Mouse (Mus musculus): Measurements from ENCODE around the gene Hhex.

DNA sequence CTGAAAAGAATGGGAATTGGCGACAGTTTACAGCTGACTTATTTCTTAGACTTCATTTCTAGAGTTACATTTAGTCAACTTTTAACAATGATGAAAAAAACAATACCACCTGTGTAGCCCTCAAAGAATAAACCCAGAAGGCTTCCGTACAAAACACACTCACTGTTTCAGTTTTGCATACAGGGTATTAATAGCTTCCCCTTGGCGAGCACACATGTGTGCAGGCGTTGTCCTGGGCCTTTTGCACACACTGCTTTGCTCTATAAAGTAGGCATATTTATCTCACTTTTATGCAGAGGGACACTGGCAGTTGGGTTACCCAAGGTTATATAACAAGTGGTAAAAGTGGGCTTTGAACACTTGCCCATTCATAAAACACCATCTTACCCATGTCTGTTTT, 37.1 kb downstream of the Hhex start:
- TF ChIP-seq CTCF (IDR thresholded peaks at IDR 0.05; ENCODE audit: low read depth, low read length) (no peak), POLR2A (IDR thresholded peaks at IDR 0.05; ENCODE audit: borderline replicate concordance, low read depth, low read length) (no peak)

Data from bone marrow macrophage, adult 2 months (primary cell).